Mouse (Mus musculus) neural tube, embryonic 15.5 days (tissue): Measurements from ENCODE around the gene Cdk9. TPM values are rescaled to one million over a fixed set of nuclear protein-coding genes. Genes with fewer than 3 reads are reported as not detected.

Experiments used
- ATAC-seq: fragments of 200-750 bp; cut with Nextera tagmentation; 2 replicates; pipeline ENCODE4 v1.8.0; 2017; ENCODE audit warnings: mild to moderate bottlenecking, moderate TSS enrichment, moderate library complexity; ENCODE audit not compliant: low FRiP score
- H3K27ac ChIP-seq: fragments of 300-500 bp; sonication (generic); replicated peaks from 2 replicates; pipeline ENCODE4 v1.5.1; 2015; ENCODE audit warnings: mild to moderate bottlenecking, inconsistent platforms
- H3K27me3 ChIP-seq: fragments of 300-500 bp; sonication (generic); replicated peaks from 2 replicates; pipeline ENCODE4 v1.6.1; 2015; ENCODE audit warnings: inconsistent platforms
- H3K36me3 ChIP-seq: fragments of 300-500 bp; sonication (generic); 2 replicates; pipeline ENCODE4 v1.6.1; 2015; ENCODE audit warnings: inconsistent platforms
- H3K4me1 ChIP-seq: fragments of 300-500 bp; sonication (generic); 2 replicates; pipeline ENCODE4 v1.6.1; 2015; ENCODE audit warnings: inconsistent platforms
- H3K4me2 ChIP-seq: fragments of 300-500 bp; sonication (generic); 2 replicates; pipeline ENCODE4 v1.6.1; 2015; ENCODE audit warnings: inconsistent platforms, mild to moderate bottlenecking, moderate library complexity
- H3K4me3 ChIP-seq: fragments of 300-500 bp; sonication (generic); replicated peaks from 2 replicates; pipeline ENCODE4 v1.5.1; 2015; ENCODE audit warnings: mild to moderate bottlenecking, inconsistent platforms
- H3K9ac ChIP-seq: fragments of 300-500 bp; sonication (generic); replicated peaks from 2 replicates; pipeline ENCODE4 v1.6.1; 2015; ENCODE audit warnings: mild to moderate bottlenecking, inconsistent platforms
- H3K9me3 ChIP-seq: fragments of 300-500 bp; sonication (generic); replicated peaks from 2 replicates; pipeline ENCODE4 v1.6.1; 2016; ENCODE audit warnings: inconsistent platforms
- WGBS: fragments of 180-500 bp; shearing (Covaris S2); methylation state at CpG from one replicate; pipeline ENCODE4 v1.1.7; 2015; ENCODE audit warnings: mixed read lengths; 5-methylcytosine and 5-hydroxymethylcytosine counted together
- polyA plus RNA-seq: library from polyadenylated mRNA; unstranded; fragments of >200 nt; fragmentation: Nextera tagmentation; extraction: Ambion mirVana; gene quantifications from 2 replicates; pipeline ENCODE4 v1.2.1, GENCODE M21; 2015

Gene Cdk9
- polyA plus RNA-seq, 1 experiment from 2014 or later = 63.0 TPM

- ATAC-seq = no peak
- Histone ChIP-seq H3K27me3 (no peaks in the 10 kb centered on the region), H3K9ac (no peak overlapping the region), H3K9me3 (no peaks in the 10 kb centered on the region), H3K4me2 (no peak overlapping the region), H3K27ac (no peak overlapping the region), H3K36me3 (no peaks in the 10 kb centered on the region), H3K4me1 (peaks cover 2% of the 10 kb centered on the region; the same call in 1 of the 2 replicates), H3K4me3 (no peak overlapping the region)
- WGBS = 72% methylated on average over 9 of the region's 9 CpGs
These were observed 40.8 kb downstream of the Cdk9 start for GRCm38 (mm10) chr2:32671907-32672595.

DNA sequence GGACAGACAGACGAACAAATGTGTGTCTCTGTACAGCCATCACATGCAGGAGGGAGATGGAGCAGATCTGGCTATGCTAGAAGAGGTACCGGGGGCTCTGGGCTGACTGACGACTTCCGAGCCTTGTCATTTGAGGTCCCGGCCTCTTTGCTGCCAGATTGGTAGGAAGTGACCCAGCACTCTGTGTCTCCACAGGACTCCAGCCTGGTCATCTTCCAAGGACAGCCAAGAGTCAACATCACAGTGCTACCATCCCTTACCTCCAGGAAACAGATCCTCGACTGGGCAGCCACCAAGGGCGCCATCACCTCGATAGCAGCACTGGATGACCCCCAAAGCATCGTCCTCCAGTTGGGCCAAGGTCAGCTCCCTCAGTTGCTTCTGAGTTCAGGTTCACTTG, 41.7 kb downstream of the Cdk9 start:
- no peaks in the 10 kb centered on the region for H3K36me3 ChIP-seq
- no peak for ATAC-seq
- 94% methylated on average over 9 of the region's 9 CpGs for WGBS

GRCm38 (mm10) chr2:32669876-32670275, 43.0 kb downstream of the Cdk9 start:
- Histone ChIP-seq H3K27ac (no peak overlapping the region), H3K36me3 (no peaks in the 10 kb centered on the region), H3K27me3 (no peaks in the 10 kb centered on the region), H3K4me1 (peaks cover 8% of the 10 kb centered on the region; the same call in 1 of the 2 replicates), H3K4me3 (no peak overlapping the region), H3K4me2 (no peak overlapping the region), H3K9ac (no peak overlapping the region), H3K9me3 (no peaks in the 10 kb centered on the region)
- 44% methylated on average over 3 of the region's 3 CpGs for WGBS
- no peak for ATAC-seq

More for the DNA sequence above, 41.7 kb downstream of the Cdk9 start:
- Histone ChIP-seq H3K9me3 (no peaks in the 10 kb centered on the region), H3K4me2 (no peak overlapping the region), H3K9ac (no peak overlapping the region), H3K4me3 (no peak overlapping the region), H3K27ac (no peak overlapping the region), H3K27me3 (no peaks in the 10 kb centered on the region), H3K4me1 (peaks cover 3% of the 10 kb centered on the region; the same call in 1 of the 2 replicates)

DNA sequence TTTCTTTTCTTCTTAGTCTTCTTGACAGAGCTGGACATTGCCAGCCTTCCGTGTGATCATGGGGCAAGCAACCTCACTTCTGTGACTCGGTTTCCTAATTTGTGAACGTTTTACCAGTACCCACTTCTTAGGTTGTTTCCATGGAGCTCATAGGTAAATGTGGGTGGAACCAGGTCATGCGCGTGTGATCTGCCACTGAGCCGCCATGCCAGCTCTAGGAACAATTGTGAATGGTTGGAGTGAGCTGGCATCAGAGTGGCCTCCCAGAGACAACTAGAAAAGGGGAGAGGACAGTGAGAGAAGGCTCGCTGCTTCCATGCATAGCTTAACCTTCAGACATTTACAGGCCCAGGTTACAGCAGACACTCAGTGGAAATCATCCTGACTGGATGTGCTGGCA, 44.7 kb downstream of the Cdk9 start:
- no peak for ATAC-seq
- no peaks in the 10 kb centered on the region for H3K36me3 ChIP-seq
- H3K4me1 ChIP-seq = peaks cover 8% of the 10 kb centered on the region; the same call in 1 of the 2 replicates
- H3K9me3 ChIP-seq = no peaks in the 10 kb centered on the region
- H3K4me3 ChIP-seq = no peak overlapping the region
- no peaks in the 10 kb centered on the region for H3K27me3 ChIP-seq
- no peak overlapping the region for H3K27ac ChIP-seq
- 77% methylated on average over 7 of the region's 7 CpGs for WGBS
- no peak overlapping the region for H3K4me2 ChIP-seq
- H3K9ac ChIP-seq = no peak overlapping the region

- Histone ChIP-seq H3K4me3 (no peak overlapping the region), H3K36me3 (no peaks in the 10 kb centered on the region), H3K27ac (no peak overlapping the region), H3K4me2 (no peak overlapping the region), H3K4me1 (peaks cover 8% of the 10 kb centered on the region; the same call in 1 of the 2 replicates), H3K9me3 (no peaks in the 10 kb centered on the region), H3K27me3 (no peaks in the 10 kb centered on the region), H3K9ac (no peak overlapping the region)
- WGBS = 20% methylated on average over 11 of the region's 11 CpGs
- no peak for ATAC-seq
These were observed 45.1 kb downstream of the Cdk9 start for GRCm38 (mm10) chr2:32667775-32668174.

DNA sequence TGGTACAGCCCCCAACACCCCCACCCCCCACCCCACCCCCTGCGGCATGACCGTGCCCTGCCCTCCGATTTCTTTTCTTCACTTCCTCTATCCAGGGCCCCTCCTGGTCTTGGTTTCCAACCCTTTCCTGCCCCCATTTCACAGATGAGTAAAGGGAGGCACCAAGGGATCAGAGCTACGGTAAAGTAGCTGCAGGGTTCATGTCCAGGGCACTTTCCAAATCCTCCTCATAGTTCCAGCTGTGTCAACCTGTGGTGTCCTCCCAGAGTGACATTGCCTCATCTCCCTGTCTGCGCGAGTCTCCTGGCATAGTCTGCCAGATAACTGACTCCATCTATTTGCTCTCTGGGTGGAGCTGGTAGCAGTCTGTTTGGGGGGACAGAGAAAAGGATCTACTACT, 47.0 kb downstream of the Cdk9 start:
- H3K4me3 ChIP-seq = no peak overlapping the region
- no peaks in the 10 kb centered on the region for H3K36me3 ChIP-seq
- no peak overlapping the region for H3K4me2 ChIP-seq
- H3K4me1 ChIP-seq = peaks cover 8% of the 10 kb centered on the region; the same call in 1 of the 2 replicates
- H3K27ac ChIP-seq = no peak overlapping the region
- H3K27me3 ChIP-seq = no peaks in the 10 kb centered on the region
- no peak for ATAC-seq
- 91% methylated on average over 6 of the region's 6 CpGs for WGBS
- H3K9ac ChIP-seq = no peak overlapping the region
- H3K9me3 ChIP-seq = no peaks in the 10 kb centered on the region

DNA sequence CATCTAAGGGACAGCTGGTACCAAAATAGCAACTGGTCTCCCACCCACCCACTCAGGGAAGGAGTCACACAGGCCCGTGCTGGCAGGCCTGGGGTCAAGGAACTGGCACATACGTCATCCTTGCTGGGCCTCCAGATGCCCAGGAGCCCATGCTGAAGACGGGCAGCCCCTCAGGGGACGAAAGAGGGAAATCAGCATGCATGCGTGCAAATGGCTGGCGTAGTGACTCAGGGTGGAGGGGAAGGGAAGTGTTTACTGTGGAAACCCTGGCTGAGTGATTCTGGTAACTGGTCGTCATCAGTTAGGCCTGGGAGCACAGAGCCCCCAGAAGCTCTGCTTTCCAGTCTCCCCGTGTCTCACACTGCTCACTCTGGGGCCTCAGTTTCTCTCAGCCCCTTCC, 47.5 kb downstream of the Cdk9 start:
- H3K27ac ChIP-seq = no peak overlapping the region
- WGBS = 71% methylated on average over 8 of the region's 8 CpGs
- no peak for ATAC-seq
- no peak overlapping the region for H3K4me2 ChIP-seq
- H3K36me3 ChIP-seq = no peaks in the 10 kb centered on the region
- peaks cover 8% of the 10 kb centered on the region; the same call in 1 of the 2 replicates for H3K4me1 ChIP-seq
- no peaks in the 10 kb centered on the region for H3K27me3 ChIP-seq
- no peak overlapping the region for H3K4me3 ChIP-seq
- H3K9me3 ChIP-seq = no peaks in the 10 kb centered on the region
- no peak overlapping the region for H3K9ac ChIP-seq

DNA sequence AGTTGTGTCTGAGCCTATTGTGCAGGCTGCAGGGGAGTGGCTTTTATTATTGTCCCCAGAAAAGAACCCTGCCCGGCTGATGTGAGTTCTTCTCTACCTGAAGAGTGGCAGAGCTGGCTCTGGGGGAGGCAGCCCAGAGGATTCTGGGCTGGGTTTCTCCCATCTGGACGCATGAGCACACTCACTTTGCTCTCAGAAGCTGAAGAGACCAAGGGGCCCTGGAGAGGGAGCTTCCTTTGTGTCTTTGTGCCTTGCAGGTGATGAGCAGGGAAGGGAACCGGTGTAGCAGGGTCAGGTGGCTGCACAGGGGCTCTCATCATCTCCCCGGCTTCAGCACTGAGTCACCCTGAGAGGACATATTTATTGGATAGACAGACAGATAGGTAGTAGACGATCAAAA, 50.6 kb downstream of the Cdk9 start:
- H3K4me3 ChIP-seq = no peak overlapping the region
- no peaks in the 10 kb centered on the region for H3K9me3 ChIP-seq
- no peaks in the 10 kb centered on the region for H3K27me3 ChIP-seq
- H3K4me2 ChIP-seq = no peak overlapping the region
- no peaks in the 10 kb centered on the region for H3K36me3 ChIP-seq
- H3K27ac ChIP-seq = no peak overlapping the region
- WGBS = 53% methylated on average over 5 of the region's 5 CpGs
- H3K9ac ChIP-seq = no peak overlapping the region
- peaks cover 5% of the 10 kb centered on the region; the same call in 1 of the 2 replicates for H3K4me1 ChIP-seq
- no peak for ATAC-seq

- Histone ChIP-seq H3K27ac (no peak overlapping the region), H3K9me3 (no peaks in the 10 kb centered on the region), H3K4me1 (peaks cover 5% of the 10 kb centered on the region; the same call in 1 of the 2 replicates), H3K36me3 (no peaks in the 10 kb centered on the region), H3K4me2 (no peak overlapping the region), H3K9ac (no peak overlapping the region), H3K27me3 (no peaks in the 10 kb centered on the region), H3K4me3 (no peak overlapping the region)
- WGBS = 54% methylated on average over 7 of the region's 7 CpGs
- no peak for ATAC-seq
These were observed 51.3 kb downstream of the Cdk9 start for GRCm38 (mm10) chr2:32661509-32662107.

GRCm38 (mm10) chr2:32658873-32659272, 54.0 kb downstream of the Cdk9 start:
- no peak overlapping the region for H3K4me3 ChIP-seq
- no peak overlapping the region for H3K9ac ChIP-seq
- no peaks in the 10 kb centered on the region for H3K36me3 ChIP-seq
- H3K27ac ChIP-seq = no peak overlapping the region
- WGBS = 88% methylated on average over 2 of the region's 2 CpGs
- no peaks in the 10 kb centered on the region for H3K27me3 ChIP-seq
- ATAC-seq = no peak
- H3K9me3 ChIP-seq = no peaks in the 10 kb centered on the region
- H3K4me2 ChIP-seq = no peak overlapping the region
- H3K4me1 ChIP-seq = no peaks in the 10 kb centered on the region; the same call in 1 of the 2 replicates

DNA sequence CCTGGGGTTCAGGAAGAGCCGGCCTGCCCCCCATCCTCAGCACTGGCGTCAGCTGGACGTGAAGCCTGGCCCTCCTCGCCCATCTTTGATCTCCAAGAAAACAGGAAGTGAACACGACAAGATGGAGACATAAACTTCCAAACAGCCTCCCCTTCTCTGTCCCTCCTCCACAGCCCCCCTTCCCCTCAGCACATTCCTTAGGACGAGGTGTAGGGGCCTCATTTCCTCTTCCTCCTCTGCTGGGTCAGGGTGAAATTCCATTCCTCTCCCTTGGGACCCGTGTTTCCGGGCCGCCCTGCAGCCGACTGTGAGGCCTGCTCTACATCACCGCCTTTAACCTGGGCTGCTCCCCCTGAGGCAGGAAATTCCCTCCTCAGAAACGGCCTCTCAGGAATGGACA, 57.0 kb downstream of the Cdk9 start:
- Histone ChIP-seq H3K27ac (0 out of 2 replicates have a peak overlapping the region, but pooled peaks have one; percentile 18), H3K9me3 (no peaks in the 10 kb centered on the region), H3K4me3 (no peak overlapping the region), H3K27me3 (no peaks in the 10 kb centered on the region), H3K4me1 (no peaks in the 10 kb centered on the region; the same call in 1 of the 2 replicates), H3K36me3 (no peaks in the 10 kb centered on the region), H3K9ac (no peak overlapping the region), H3K4me2 (no peak overlapping the region)
- no peak for ATAC-seq
- WGBS = 67% methylated on average over 12 of the region's 12 CpGs
